Mouse (Mus musculus) bone marrow, adult 2 months (tissue): Measurements from ENCODE around the gene C7.

Experiments used
- CTCF ChIP-seq: fragments of 200-500 bp; IDR thresholded peaks from 2 replicates; pipeline ENCODE4 v1.5.1; 2011; ENCODE audit warnings: low read length, control low read depth; ENCODE audit not compliant: control insufficient read depth, insufficient read depth
- POLR2A ChIP-seq: fragments of 200-500 bp; IDR thresholded peaks from 2 replicates; pipeline ENCODE4 v1.6.1; 2011; ENCODE audit warnings: low read depth, mild to moderate bottlenecking, control low read depth, low read length, borderline replicate concordance; ENCODE audit not compliant: control insufficient read depth

DNA sequence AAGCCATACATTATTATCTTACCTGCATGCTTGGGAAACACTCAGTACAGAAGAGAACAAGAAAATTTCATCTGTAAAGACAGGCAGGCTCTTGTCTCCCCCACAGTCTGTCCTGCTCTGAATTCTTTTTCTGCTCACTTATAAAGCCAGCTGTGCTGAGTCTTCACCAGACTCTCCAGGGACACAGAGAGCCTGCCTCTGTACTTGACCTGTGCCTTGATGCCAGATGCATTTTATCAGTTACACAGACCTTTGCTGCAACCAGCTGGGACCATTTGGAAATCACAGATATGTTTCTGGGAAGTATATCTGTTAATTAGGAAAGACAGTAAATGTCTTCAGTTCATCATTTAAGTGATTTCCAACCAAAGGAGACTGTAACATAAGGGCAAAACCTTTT, at the start of gene C7:
- TF ChIP-seq CTCF (no peak), POLR2A (no peak)
